Comparison of ENCODE assay signal across 8 mouse cellular contexts in genomic region chr5:75154621-75155235, GRCm38 (mm10). TPM values are rescaled to one million over a fixed set of nuclear protein-coding genes. Genes with fewer than 3 reads are reported as not detected.
A peak's percentile ranks its signal among the peaks of the same experiment; 100 is the strongest.
DNase-seq lines count a peak whose midpoint lies in the region; ATAC-seq lines count a peak whose summit lies in the region.

No protein-coding gene starts in this region.

- peaks cover 5% of the 10 kb centered on the region; the same call in 1 of the 2 replicates for H3K36me3 ChIP-seq in embryonic facial prominence, embryonic 12.5 days
- H3K36me3 ChIP-seq in heart, embryonic 16.5 days (ENCODE audit: control insufficient read depth, insufficient read depth) = no peaks in the 10 kb centered on the region
- no peaks in the 10 kb centered on the region for H3K36me3 ChIP-seq in midbrain, embryonic 15.5 days (replicated peaks)

- under 1% methylated on average over 21 of the region's 21 CpGs for WGBS in embryonic facial prominence, embryonic 12.5 days
- WGBS in heart, embryonic 16.5 days = 2% methylated on average over 21 of the region's 21 CpGs
- WGBS in midbrain, embryonic 15.5 days = 0% methylated on average over 21 of the region's 21 CpGs

- no peaks in the 10 kb centered on the region for H3K9me3 ChIP-seq in embryonic facial prominence, embryonic 12.5 days
- H3K9me3 ChIP-seq in heart, embryonic 16.5 days (replicated peaks; ENCODE audit: control insufficient read depth, low read length) = no peaks in the 10 kb centered on the region
- H3K9me3 ChIP-seq in midbrain, embryonic 15.5 days = no peaks in the 10 kb centered on the region

- peak overlapping the region; percentile 76 for H3K4me2 ChIP-seq in embryonic facial prominence, embryonic 12.5 days (replicated peaks)
- H3K4me2 ChIP-seq in heart, embryonic 16.5 days (ENCODE audit: low read depth, low read length) = peak overlapping the region; percentile 62
- peak overlapping the region; percentile 32 for H3K4me2 ChIP-seq in midbrain, embryonic 15.5 days

- peaks cover 25% of the 10 kb centered on the region for H3K4me1 ChIP-seq in embryonic facial prominence, embryonic 12.5 days
- peaks cover 13% of the 10 kb centered on the region; the same call in 1 of the 2 replicates for H3K4me1 ChIP-seq in heart, embryonic 16.5 days (ENCODE audit: control insufficient read depth, insufficient read depth, low read length)
- peaks cover 48% of the 10 kb centered on the region for H3K4me1 ChIP-seq in midbrain, embryonic 15.5 days

- peak overlapping the region; percentile 95 for H3K9ac ChIP-seq in embryonic facial prominence, embryonic 12.5 days
- peak overlapping the region; percentile 65 for H3K9ac ChIP-seq in heart, embryonic 16.5 days (ENCODE audit: low read length)
- no peak overlapping the region for H3K9ac ChIP-seq in midbrain, embryonic 15.5 days

- ATAC-seq in embryonic facial prominence, embryonic 12.5 days (ENCODE audit: insufficient number of reproducible peaks, insufficient read depth, low FRiP score, low TSS enrichment) = no peak
- no peak for ATAC-seq in heart, embryonic 16.5 days (replicated peaks; ENCODE audit: extremely low read depth, insufficient read depth, low FRiP score)
- no peak for ATAC-seq in midbrain, embryonic 15.5 days (replicated peaks)
- no peak for ATAC-seq in inflammation-experienced regulatory T-cells, adult 6 months

- H3K4me3 ChIP-seq in embryonic facial prominence, embryonic 12.5 days = peak overlapping the region; percentile 79
- H3K4me3 ChIP-seq in heart, embryonic 16.5 days (ENCODE audit: low read length) = peak overlapping the region; percentile 55
- H3K4me3 ChIP-seq in midbrain, embryonic 15.5 days = peak overlapping the region; percentile 21

- no peaks in the 10 kb centered on the region; the same call in 1 of the 2 replicates for H3K27me3 ChIP-seq in embryonic facial prominence, embryonic 12.5 days
- peaks cover 32% of the 10 kb centered on the region for H3K27me3 ChIP-seq in heart, embryonic 16.5 days (ENCODE audit: control insufficient read depth, insufficient read depth, low read length)
- H3K27me3 ChIP-seq in midbrain, embryonic 15.5 days (replicated peaks) = peaks cover 55% of the 10 kb centered on the region

- DNase-seq in adrenal gland, adult 2 months = peak; percentile 37
- DNase-seq in adrenal gland, adult 8-10 months = no peak
- DNase-seq in kidney, postnatal 4 days = peak; percentile 71 to 79
- no peak for DNase-seq in layer of hippocampus, postnatal 14 days (ENCODE audit: low spot score in 2 of 2)

- peak overlapping the region; percentile 100 for H3K27ac ChIP-seq in embryonic facial prominence, embryonic 12.5 days
- peak overlapping the region; percentile 70 for H3K27ac ChIP-seq in heart, embryonic 16.5 days (ENCODE audit: low read length)
- no peak overlapping the region for H3K27ac ChIP-seq in midbrain, embryonic 15.5 days

RNA-seq across cellular contexts. Expression of gene Pdgfra, which starts 2.6 kb away (rescaled TPM):
- 10 to 100 TPM; 30.2 to 41.5 TPM for total RNA-seq in adrenal gland, adult 2 months (2021)
- polyA plus RNA-seq in adrenal gland, adult 2 months (2012; rRNA removed) = 4.5 and 5.0 TPM in 2 replicates
- total RNA-seq in adrenal gland, adult 8-10 months (2022) = 10 to 100 TPM; 40.5 to 55.6 (median 45.9) TPM
- 125 and 127 TPM in 2 replicates for polyA plus RNA-seq in embryonic facial prominence, embryonic 12.5 days (2016; fragmentation: Nextera tagmentation; extraction: Ambion mirVana)
- 11.6 and 17.2 TPM in 2 replicates for polyA plus RNA-seq in heart, embryonic 16.5 days (2015; fragmentation: Nextera tagmentation; extraction: Ambion mirVana)
- 11.1 and 11.3 TPM in 2 replicates for polyA plus RNA-seq in midbrain, embryonic 15.5 days (2015; fragmentation: Nextera tagmentation; extraction: Ambion mirVana)
- not detected for polyA plus RNA-seq in inflammation-experienced regulatory T-cells, adult 6 months (2017; shearing (Covaris generic))
- total RNA-seq in layer of hippocampus, postnatal 14 days (2021) = 10 to 100 TPM; 79.4 to 81.1 TPM

Comparison
In these comparisons a context has a peak if more than half of its experiments do, and no peak if none do; other contexts are left out.
1. DNase-seq: peak in adrenal gland, adult 2 months (single experiment) and kidney, postnatal 4 days (2 of 2); none in adrenal gland, adult 8-10 months (single experiment) and layer of hippocampus, postnatal 14 days (0 of 2).
2. H3K4me3 ChIP-seq: peak in every context shown above with its lines; median percentile 79 in embryonic facial prominence, embryonic 12.5 days; 55 in heart, embryonic 16.5 days; 21 in midbrain, embryonic 15.5 days.
3. Peak in every context shown above with its lines, with median percentiles within 50 percentile points of each other: H3K4me2 ChIP-seq.